Mouse (Mus musculus) left cerebral cortex, adult 9 months (tissue): ENCODE measurements around the gene Lhx9.

Experiments used
- DNase-seq, 2 experiments: peaks; one replicate each; pipeline ENCODE4 v3.0.0; 2022; ENCODE audit warnings: low spot score in 2 of 2

The Lhx9 gene

GRCm38 (mm10) chr1:138839809-138840430 lies 8.5 kb downstream of the Lhx9 start:
- no peak for DNase-seq

- DNase-seq, result no peak
These were observed 9.1 kb downstream of the Lhx9 start for GRCm38 (mm10) chr1:138839291-138839690.

DNA sequence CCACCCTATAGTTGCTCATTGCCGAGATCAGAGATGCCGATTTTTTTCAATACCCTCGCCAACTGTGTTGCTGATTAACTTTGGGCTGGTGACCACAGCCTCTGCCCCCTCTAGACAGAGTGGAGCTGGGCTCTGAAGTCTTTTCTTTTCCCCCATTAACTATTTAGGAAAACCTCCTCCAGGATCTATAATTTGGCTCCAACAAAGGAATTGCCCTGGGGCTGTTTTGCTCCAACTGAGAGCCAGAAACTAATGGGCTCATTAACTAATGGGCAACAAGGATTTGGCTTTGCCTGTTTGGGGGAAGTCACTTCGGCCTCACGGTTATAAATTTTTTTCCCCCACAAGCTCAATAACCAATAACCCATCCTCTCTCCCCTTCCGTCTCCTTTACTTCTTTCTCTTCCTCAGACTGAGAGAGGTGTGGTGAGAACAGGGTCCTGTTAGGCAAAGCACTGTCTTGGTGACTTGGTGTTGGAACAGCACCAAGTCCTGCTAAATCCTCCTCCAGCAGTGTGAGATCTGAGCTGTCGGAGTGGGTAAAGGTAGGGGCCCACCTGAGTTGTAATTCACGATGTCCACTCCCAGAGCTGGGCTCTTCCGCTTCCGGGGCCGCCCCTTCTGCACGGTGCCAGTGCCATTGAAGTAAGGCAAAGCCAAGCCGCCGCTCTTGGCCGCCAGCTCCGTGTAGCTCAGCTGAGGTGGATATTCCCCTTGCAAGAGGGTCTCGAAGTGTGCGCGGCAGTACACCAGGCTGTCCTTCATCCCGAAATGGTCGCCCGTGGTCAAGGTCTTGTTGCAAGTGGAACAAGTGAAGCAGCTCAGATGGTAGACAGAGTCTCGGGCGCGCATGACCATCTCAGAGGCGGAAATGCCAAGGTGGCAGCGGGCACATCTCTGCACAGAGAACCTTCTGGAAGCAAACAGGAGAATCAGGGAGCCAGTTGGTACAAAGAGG lies 10.3 kb downstream of the Lhx9 start:
- no peak for DNase-seq

- no peak for DNase-seq
These were observed 12.9 kb downstream of the Lhx9 start for GRCm38 (mm10) chr1:138835355-138835900.

DNA sequence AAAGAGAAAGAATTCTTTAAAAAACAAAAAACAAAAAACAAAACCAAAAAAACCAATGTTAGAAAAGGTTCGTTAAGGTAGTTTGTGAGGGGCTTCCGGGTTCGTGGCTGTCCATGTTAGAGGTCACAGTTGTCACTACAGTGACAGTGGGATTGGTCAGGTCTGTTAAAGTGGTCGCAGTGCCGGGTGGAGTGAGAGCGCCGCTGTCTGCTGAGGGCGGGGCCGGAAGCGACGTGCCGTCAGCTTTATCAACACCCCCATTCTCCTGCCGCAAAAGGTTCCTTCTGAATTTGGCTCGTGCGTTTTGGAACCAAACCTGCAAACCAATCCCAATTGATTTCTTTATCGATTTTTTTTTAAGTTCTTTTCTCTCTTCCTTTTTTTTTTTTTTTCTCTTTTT lies 17.1 kb downstream of the Lhx9 start:
- no peak for DNase-seq

- DNase-seq, result no peak
These were observed 21.5 kb downstream of the Lhx9 start for GRCm38 (mm10) chr1:138826841-138827240.

DNA sequence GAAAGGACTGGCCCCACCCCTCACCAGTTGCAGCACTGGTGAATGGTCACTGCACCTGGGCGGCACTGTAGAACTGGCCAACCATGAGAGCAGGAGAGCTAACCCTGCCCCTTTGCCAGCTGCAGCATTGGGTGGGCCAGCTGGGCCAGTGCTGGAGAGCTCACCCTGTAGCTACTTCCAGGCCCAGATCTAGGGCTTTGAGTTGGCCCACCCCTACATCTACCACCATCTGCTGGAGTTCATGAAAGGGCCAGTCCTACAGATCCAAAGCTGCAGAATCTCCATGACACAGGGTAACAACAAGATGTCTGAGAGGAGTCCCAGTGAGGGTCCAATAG lies 25.4 kb downstream of the Lhx9 start:
- DNase-seq, result no peak

GRCm38 (mm10) chr1:138822255-138822984 lies 26.0 kb downstream of the Lhx9 start:
- no peak for DNase-seq

- no peak for DNase-seq
These were observed 46.6 kb downstream of the Lhx9 start for GRCm38 (mm10) chr1:138801732-138802131.

GRCm38 (mm10) chr1:138801296-138801695 lies 47.1 kb downstream of the Lhx9 start:
- DNase-seq, result no peak

DNA sequence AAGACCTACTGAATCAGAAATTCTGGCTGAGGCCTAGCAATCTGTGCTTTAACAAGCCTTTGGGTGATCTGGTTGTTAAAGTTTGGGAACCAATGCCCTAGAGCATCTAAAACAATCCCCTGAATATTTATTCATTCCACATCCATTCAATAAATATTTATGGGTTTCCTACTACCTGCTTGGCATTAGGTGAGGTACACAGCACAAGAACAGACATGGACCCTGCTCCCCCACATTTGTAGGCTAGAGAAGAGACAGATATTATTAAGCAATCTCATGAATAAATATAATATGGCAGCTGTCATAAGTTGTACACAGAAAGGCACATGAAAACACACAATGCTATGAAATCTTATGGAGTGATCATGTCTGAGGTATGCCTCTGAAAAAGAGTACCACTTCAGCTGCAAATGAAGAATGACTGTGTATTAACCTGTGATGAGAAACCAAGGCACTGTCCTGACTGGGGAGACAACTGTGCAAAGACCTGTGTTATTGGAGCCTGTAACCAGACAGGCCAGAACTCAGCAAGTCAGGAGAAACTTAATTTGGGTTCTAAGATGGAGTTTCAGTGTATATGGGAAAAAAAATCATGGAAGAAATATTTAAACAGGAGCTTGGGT lies 48.6 kb downstream of the Lhx9 start:
- DNase-seq, result no peak

GRCm38 (mm10) chr1:138798110-138798509 lies 50.3 kb downstream of the Lhx9 start:
- no peak for DNase-seq

DNA sequence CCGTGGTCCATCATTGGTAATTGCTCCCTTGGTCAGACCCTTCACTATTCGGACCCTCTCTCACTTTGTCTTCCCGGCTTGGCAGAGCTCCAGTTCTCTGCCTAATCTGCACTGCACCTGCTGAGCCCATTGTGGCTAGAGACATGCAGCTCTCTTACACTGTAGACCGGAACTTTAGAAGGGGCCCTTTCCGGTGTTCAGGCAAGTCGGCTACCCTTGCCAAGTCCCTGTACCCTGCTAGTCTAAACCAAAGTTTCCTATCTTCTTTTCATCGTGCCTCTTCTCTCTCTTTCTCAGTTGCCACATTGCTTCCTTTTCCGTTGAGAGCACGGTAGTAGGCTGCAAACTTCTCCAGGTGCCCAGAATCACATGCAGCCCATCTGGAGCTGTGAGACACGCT lies 62.5 kb downstream of the Lhx9 start:
- no peak for DNase-seq

DNA sequence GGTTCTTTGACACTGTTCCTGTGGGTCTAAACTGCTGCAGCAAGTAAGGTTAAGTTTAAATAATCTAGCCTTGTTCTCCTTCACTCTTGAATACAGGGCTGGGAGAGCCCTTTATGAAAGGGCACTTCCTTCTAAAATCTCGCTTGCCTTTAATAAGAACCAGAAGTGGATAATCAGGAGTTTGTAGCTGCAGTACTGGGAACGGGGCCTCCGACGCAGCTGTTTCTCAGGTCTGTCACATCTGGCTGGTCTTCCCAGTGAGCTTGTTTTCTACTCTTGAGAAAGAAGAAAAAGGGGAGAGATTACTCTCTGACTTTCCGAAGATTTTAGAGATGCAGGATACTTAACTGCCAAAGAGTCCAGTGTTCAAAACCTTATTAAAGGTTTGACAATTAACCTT lies 64.4 kb downstream of the Lhx9 start:
- no peak for DNase-seq
